Mouse (Mus musculus) T-helper 1 cell (primary cell): Measurements from ENCODE around the gene Mcm5.

Source experiments
- in situ Hi-C: fragments of 300-600 bp; cut with MboI, MseI; formaldehyde crosslinking; loops from one replicate; pipeline ENCODE4 v1.15.1; 2025; ENCODE audit warnings: high pct_unique_total_duplicates

Mcm5 gene

DNA sequence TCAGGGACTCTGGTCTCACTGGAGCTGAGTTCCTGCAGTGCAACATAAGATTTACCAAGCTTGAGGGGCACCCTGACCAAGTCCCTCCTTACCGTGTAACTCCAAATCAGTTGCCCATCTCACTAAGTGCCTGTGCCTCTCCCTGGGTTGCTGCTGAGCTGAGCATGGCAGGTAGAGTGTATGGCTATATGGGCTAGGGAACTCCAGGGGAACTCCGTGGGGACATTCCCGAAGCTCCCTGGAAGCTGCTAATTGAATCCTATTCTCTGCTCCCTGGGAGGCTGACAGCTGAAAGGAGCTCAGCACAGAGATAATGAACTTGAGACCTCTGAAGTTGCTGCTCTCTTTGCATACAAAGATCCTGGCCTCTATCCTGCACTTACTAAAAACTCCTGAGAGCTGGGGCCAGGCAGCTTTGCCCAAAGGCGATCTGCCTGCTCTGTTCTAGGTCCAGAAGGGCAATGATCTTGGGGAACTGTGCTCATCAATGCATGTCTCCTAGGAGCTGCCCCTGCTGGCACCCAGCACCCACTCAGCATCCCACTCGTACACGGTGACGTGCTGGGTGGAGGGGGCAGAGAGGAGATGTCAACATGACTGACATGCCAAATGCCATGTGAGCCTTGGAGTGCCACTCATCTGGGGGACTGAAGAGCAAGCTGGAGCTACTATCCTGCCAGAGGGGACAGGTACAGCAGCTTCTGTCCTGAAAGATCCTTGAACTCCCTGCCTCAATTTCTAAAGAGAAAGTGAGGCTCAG lies 48.3 kb downstream of the Mcm5 start:
- in situ Hi-C loops = no loop called here

DNA sequence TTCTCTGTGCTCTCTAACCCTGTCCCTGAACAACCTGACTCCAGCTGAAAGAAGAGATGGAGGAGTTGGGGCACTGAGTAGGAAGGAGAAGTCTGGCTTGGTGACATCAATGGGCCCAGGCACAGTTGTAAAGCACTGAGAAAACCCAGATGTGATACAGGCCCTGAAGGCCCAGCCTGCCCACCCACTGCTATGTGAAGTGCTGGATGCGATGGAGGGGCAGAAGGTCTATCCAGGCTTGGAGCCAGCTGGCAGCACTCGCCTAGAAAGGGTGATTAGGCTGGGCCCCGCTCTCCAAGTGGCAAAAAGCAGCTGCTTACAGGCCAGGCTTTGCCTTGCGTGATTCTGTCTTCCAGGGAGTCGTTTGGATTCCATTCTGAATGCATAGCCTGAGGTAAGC lies 60.0 kb downstream of the Mcm5 start:
- in situ Hi-C loops = no loop called here

DNA sequence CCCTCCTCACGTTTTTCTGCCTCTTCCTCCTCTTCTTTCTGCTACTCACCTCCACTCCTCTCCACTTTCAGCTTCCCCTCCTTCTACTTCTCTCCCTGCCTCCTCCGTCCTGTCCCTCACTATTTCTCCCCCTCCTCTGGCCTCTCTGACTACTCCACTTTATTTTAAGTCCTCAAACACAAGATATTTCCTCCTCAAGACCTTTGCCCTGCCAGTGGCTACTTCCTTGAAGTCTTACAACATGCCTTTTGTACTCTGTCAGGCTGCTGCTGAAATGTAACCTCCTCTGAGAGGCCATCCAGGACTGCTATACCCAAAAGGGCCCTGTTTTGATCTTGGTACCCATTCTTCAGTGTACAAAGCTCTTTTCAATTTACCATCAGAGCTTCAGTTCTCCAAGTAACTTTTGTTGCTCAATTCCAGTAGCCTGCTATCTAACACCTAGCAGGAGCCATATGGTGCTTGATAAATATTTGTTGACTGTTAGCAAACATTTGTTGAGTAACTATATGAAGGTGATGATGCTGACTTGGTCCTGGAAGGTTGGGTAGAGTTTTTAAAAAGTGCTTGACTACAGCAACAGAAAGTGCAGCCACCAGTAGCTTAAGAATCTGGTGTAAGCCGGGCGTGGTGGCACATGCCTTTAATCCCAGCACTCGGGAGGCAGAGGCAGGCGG lies 62.8 kb downstream of the Mcm5 start:
- in situ Hi-C loops = no loop called here
